Mouse (Mus musculus): ENCODE results near the gene Lrpprc. TPM values are rescaled to one million over a fixed set of nuclear protein-coding genes. Genes with fewer than 3 reads are reported as not detected.

The Lrpprc gene
- polyA plus RNA-seq, 1 experiment: 19.3 TPM

- Histone ChIP-seq H3K79me3 (ENCODE audit: low read depth) (peaks cover 87% of the 10 kb centered on the region), H3K36me3 (ENCODE audit: control insufficient read depth, insufficient read depth) (peaks cover 34% of the 10 kb centered on the region), H3ac (ENCODE audit: control insufficient read depth, insufficient read length, low read depth) (no peak overlapping the region), H3K4me3 (ENCODE audit: insufficient read depth, poor library complexity, severe bottlenecking) (no peak overlapping the region), H3K79me2 (ENCODE audit: control insufficient read depth, insufficient read depth) (peaks cover 99% of the 10 kb centered on the region), H3K27me3 (ENCODE audit: control insufficient read depth, insufficient read depth, insufficient read length) (no peaks in the 10 kb centered on the region)
- no peak for TF ChIP-seq MYOG (IDR thresholded peaks at IDR 0.05; ENCODE audit: control insufficient read depth, extremely low read depth, insufficient read length)
- no peak for TF ChIP-seq MAX (IDR thresholded peaks at IDR 0.05)
- no peak for TF ChIP-seq USF1 (IDR thresholded peaks at IDR 0.05; ENCODE audit: low read depth)
Measured at GRCm38 (mm10) chr17:84783491-84783890, 7.1 kb downstream of the Lrpprc start.

GRCm38 (mm10) chr17:84780321-84780720 lies 10.3 kb downstream of the Lrpprc start:
- H3K27me3 ChIP-seq (ENCODE audit: control insufficient read depth, insufficient read depth, insufficient read length): no peaks in the 10 kb centered on the region
- peaks cover 37% of the 10 kb centered on the region for H3K36me3 ChIP-seq (ENCODE audit: control insufficient read depth, insufficient read depth)
- H3K79me2 ChIP-seq (ENCODE audit: control insufficient read depth, insufficient read depth): peaks cover 77% of the 10 kb centered on the region
- H3K79me3 ChIP-seq (ENCODE audit: low read depth): peaks cover 55% of the 10 kb centered on the region
- no peak for TF ChIP-seq MYOD1 (IDR thresholded peaks at IDR 0.05; ENCODE audit: control insufficient read depth, insufficient read length, low read depth)
- no peak for TF ChIP-seq CEBPB (IDR thresholded peaks at IDR 0.05; ENCODE audit: low read depth)
- TF ChIP-seq FOSL1 (IDR thresholded peaks at IDR 0.05; ENCODE audit: insufficient read depth, low read length, poor library complexity, severe bottlenecking): no peak
- no peak for TF ChIP-seq MYOG (IDR thresholded peaks at IDR 0.05; ENCODE audit: control insufficient read depth, extremely low read depth, insufficient read length)
- no peak for TF ChIP-seq CTCF (IDR thresholded peaks at IDR 0.05; ENCODE audit: control insufficient read depth, insufficient read depth, insufficient read length)
- TF ChIP-seq MAX (IDR thresholded peaks at IDR 0.05): no peak
- TF ChIP-seq USF1 (IDR thresholded peaks at IDR 0.05; ENCODE audit: low read depth): no peak
- no peak overlapping the region for H3K4me3 ChIP-seq (ENCODE audit: insufficient read depth, poor library complexity, severe bottlenecking)
- H3ac ChIP-seq (ENCODE audit: control insufficient read depth, insufficient read length, low read depth): no peak overlapping the region

- Histone ChIP-seq H3K4me3 (ENCODE audit: insufficient read depth, poor library complexity, severe bottlenecking) (no peak overlapping the region), H3K36me3 (ENCODE audit: control insufficient read depth, insufficient read depth) (peaks cover 44% of the 10 kb centered on the region), H3K79me2 (ENCODE audit: control insufficient read depth, insufficient read depth) (peaks cover 59% of the 10 kb centered on the region), H3K79me3 (ENCODE audit: low read depth) (peaks cover 37% of the 10 kb centered on the region), H3ac (ENCODE audit: control insufficient read depth, insufficient read length, low read depth) (no peak overlapping the region), H3K27me3 (ENCODE audit: control insufficient read depth, insufficient read depth, insufficient read length) (no peaks in the 10 kb centered on the region)
- TF ChIP-seq MYOG (IDR thresholded peaks at IDR 0.05; ENCODE audit: control insufficient read depth, extremely low read depth, insufficient read length): no peak
- TF ChIP-seq USF1 (IDR thresholded peaks at IDR 0.05; ENCODE audit: low read depth): no peak
- no peak for TF ChIP-seq MAX (IDR thresholded peaks at IDR 0.05)
- TF ChIP-seq CTCF (IDR thresholded peaks at IDR 0.05; ENCODE audit: control insufficient read depth, insufficient read depth, insufficient read length): no peak
- TF ChIP-seq CEBPB (IDR thresholded peaks at IDR 0.05; ENCODE audit: low read depth): no peak
- TF ChIP-seq MYOD1 (IDR thresholded peaks at IDR 0.05; ENCODE audit: control insufficient read depth, insufficient read length, low read depth): no peak
- TF ChIP-seq FOSL1 (IDR thresholded peaks at IDR 0.05; ENCODE audit: insufficient read depth, low read length, poor library complexity, severe bottlenecking): no peak
Measured at GRCm38 (mm10) chr17:84778477-84778978, 12.1 kb downstream of the Lrpprc start.

- peaks cover 39% of the 10 kb centered on the region for H3K79me2 ChIP-seq (ENCODE audit: control insufficient read depth, insufficient read depth)
- H3ac ChIP-seq (ENCODE audit: control insufficient read depth, insufficient read length, low read depth): no peak overlapping the region
- H3K4me3 ChIP-seq (ENCODE audit: insufficient read depth, poor library complexity, severe bottlenecking): no peak overlapping the region
- peaks cover 23% of the 10 kb centered on the region for H3K79me3 ChIP-seq (ENCODE audit: low read depth)
- H3K36me3 ChIP-seq (ENCODE audit: control insufficient read depth, insufficient read depth): peaks cover 56% of the 10 kb centered on the region
- TF ChIP-seq MYOG (IDR thresholded peaks at IDR 0.05; ENCODE audit: control insufficient read depth, extremely low read depth, insufficient read length) (no peak), MAX (IDR thresholded peaks at IDR 0.05) (no peak), FOSL1 (IDR thresholded peaks at IDR 0.05; ENCODE audit: insufficient read depth, low read length, poor library complexity, severe bottlenecking) (no peak), CTCF (IDR thresholded peaks at IDR 0.05; ENCODE audit: control insufficient read depth, insufficient read depth, insufficient read length) (no peak), USF1 (IDR thresholded peaks at IDR 0.05; ENCODE audit: low read depth) (no peak), MYOD1 (IDR thresholded peaks at IDR 0.05; ENCODE audit: control insufficient read depth, insufficient read length, low read depth) (no peak), CEBPB (IDR thresholded peaks at IDR 0.05; ENCODE audit: low read depth) (no peak)
- no peaks in the 10 kb centered on the region for H3K27me3 ChIP-seq (ENCODE audit: control insufficient read depth, insufficient read depth, insufficient read length)
Measured at GRCm38 (mm10) chr17:84776362-84777000, 14.1 kb downstream of the Lrpprc start.

- TF ChIP-seq MYOG (IDR thresholded peaks at IDR 0.05; ENCODE audit: control insufficient read depth, extremely low read depth, insufficient read length) (no peak), MAX (IDR thresholded peaks at IDR 0.05) (no peak), CEBPB (IDR thresholded peaks at IDR 0.05; ENCODE audit: low read depth) (no peak), CTCF (IDR thresholded peaks at IDR 0.05; ENCODE audit: control insufficient read depth, insufficient read depth, insufficient read length) (no peak), MYOD1 (IDR thresholded peaks at IDR 0.05; ENCODE audit: control insufficient read depth, insufficient read length, low read depth) (no peak), FOSL1 (IDR thresholded peaks at IDR 0.05; ENCODE audit: insufficient read depth, low read length, poor library complexity, severe bottlenecking) (no peak), USF1 (IDR thresholded peaks at IDR 0.05; ENCODE audit: low read depth) (no peak)
- H3K4me3 ChIP-seq (ENCODE audit: insufficient read depth, poor library complexity, severe bottlenecking): no peak overlapping the region
- H3K36me3 ChIP-seq (ENCODE audit: control insufficient read depth, insufficient read depth): peaks cover 57% of the 10 kb centered on the region
- peaks cover 28% of the 10 kb centered on the region for H3K79me2 ChIP-seq (ENCODE audit: control insufficient read depth, insufficient read depth)
- H3K79me3 ChIP-seq (ENCODE audit: low read depth): peaks cover 13% of the 10 kb centered on the region
- no peak overlapping the region for H3ac ChIP-seq (ENCODE audit: control insufficient read depth, insufficient read length, low read depth)
- no peaks in the 10 kb centered on the region for H3K27me3 ChIP-seq (ENCODE audit: control insufficient read depth, insufficient read depth, insufficient read length)
Measured at GRCm38 (mm10) chr17:84775291-84775690, 15.3 kb downstream of the Lrpprc start.

All from C2C12 (cell line).